Mouse (Mus musculus): ENCODE results near the gene Tada3. TPM values are rescaled to one million over a fixed set of nuclear protein-coding genes. Genes with fewer than 3 reads are reported as not detected.

The Tada3 gene
- 10 to 100 TPM; 22.0 to 23.5 TPM for total RNA-seq (2021)

GRCm38 (mm10) chr6:113377496-113378385 lies at the start of gene Tada3, which contains the start of gene Arpc4:
Tada3 (minus strand) TSS chr6:113377883.
Arpc4 (plus strand) TSS chr6:113378115.
- intact Hi-C loops (cut with DNase I), result loop anchor here (2.0 kb wide), 2 partner anchors 43 to 71 kb away; partner anchors contain the start of gene Brpf1
- peak; percentile 94 to 95 for DNase-seq

- peak; percentile 23 to 63 for DNase-seq
- intact Hi-C loops (cut with DNase I), result no loop called here
Measured at GRCm38 (mm10) chr6:113427397-113427796, 49.7 kb upstream of the Tada3 start.

GRCm38 (mm10) chr6:113426696-113427095 lies 49.0 kb upstream of the Tada3 start:
- DNase-seq, result no peak
- intact Hi-C loops (cut with DNase I), result no loop called here

- peak in 1 of 2 experiments; percentile 30 for DNase-seq
- intact Hi-C loops (cut with DNase I), result no loop called here
Measured at GRCm38 (mm10) chr6:113424187-113424586, 46.5 kb upstream of the Tada3 start.

GRCm38 (mm10) chr6:113423000-113423399 lies 45.3 kb upstream of the Tada3 start:
- no peak for DNase-seq
- intact Hi-C loops (cut with DNase I), result no loop called here

- peak; percentile 98 to 100 for DNase-seq
- intact Hi-C loops (cut with DNase I), result no loop called here
Measured at GRCm38 (mm10) chr6:113419199-113419587, 41.5 kb upstream of the Tada3 start, which contains the start of gene Rpusd3. Rpusd3 (minus strand) TSS chr6:113419340.

GRCm38 (mm10) chr6:113418441-113419198 lies 40.9 kb upstream of the Tada3 start:
- intact Hi-C loops (cut with DNase I), result no loop called here
- DNase-seq, result no peak

- DNase-seq, result no peak
- intact Hi-C loops (cut with DNase I), result no loop called here
Measured at GRCm38 (mm10) chr6:113416416-113416815, 38.7 kb upstream of the Tada3 start.

- no peak for DNase-seq
- intact Hi-C loops (cut with DNase I), result no loop called here
Measured at GRCm38 (mm10) chr6:113410001-113410400, 32.3 kb upstream of the Tada3 start.

- DNase-seq, result no peak
- intact Hi-C loops (cut with DNase I), result no loop called here
Measured at GRCm38 (mm10) chr6:113406683-113407082, 29.0 kb upstream of the Tada3 start.

- intact Hi-C loops (cut with DNase I), result no loop called here
- DNase-seq, result no peak
Measured at GRCm38 (mm10) chr6:113405483-113405882, 27.8 kb upstream of the Tada3 start.

- no peak for DNase-seq
- intact Hi-C loops (cut with DNase I), result no loop called here
Measured at GRCm38 (mm10) chr6:113404649-113405448, 27.2 kb upstream of the Tada3 start.

- intact Hi-C loops (cut with DNase I), result no loop called here
- DNase-seq, result no peak
Measured at GRCm38 (mm10) chr6:113402094-113402493, 24.4 kb upstream of the Tada3 start.

GRCm38 (mm10) chr6:113396270-113397030 lies 18.8 kb upstream of the Tada3 start:
- no peak for DNase-seq
- intact Hi-C loops (cut with DNase I), result no loop called here

GRCm38 (mm10) chr6:113395501-113395900 lies 17.8 kb upstream of the Tada3 start:
- no peak for DNase-seq
- intact Hi-C loops (cut with DNase I), result no loop called here

GRCm38 (mm10) chr6:113394811-113395210 lies 17.1 kb upstream of the Tada3 start:
- intact Hi-C loops (cut with DNase I), result no loop called here
- no peak for DNase-seq

GRCm38 (mm10) chr6:113393951-113394350 lies 16.3 kb upstream of the Tada3 start:
- intact Hi-C loops (cut with DNase I), result no loop called here
- DNase-seq, result peak; percentile 19 to 20

GRCm38 (mm10) chr6:113392387-113393071 lies 14.8 kb upstream of the Tada3 start:
- intact Hi-C loops (cut with DNase I), result no loop called here
- DNase-seq, result peak; percentile 63 to 64

- DNase-seq, result no peak
- intact Hi-C loops (cut with DNase I), result no loop called here
Measured at GRCm38 (mm10) chr6:113392015-113392386, 14.3 kb upstream of the Tada3 start.

Measured in heart, postnatal 10 days (tissue).